Mouse (Mus musculus) MEL (cell line): ENCODE data around the gene Tgfbi. TPM values are rescaled to one million over a fixed set of nuclear protein-coding genes. Genes with fewer than 3 reads are reported as not detected.

Source experiments
- DNase-seq: peaks from one replicate; pipeline ENCODE4 v3.0.0; 2011; ENCODE audit warnings: low read depth, low spot score
- H3K27ac ChIP-seq: 2 replicates; pipeline ENCODE4 v1.5.1; 2012; ENCODE audit warnings: low read depth, mild to moderate bottlenecking, control low read depth, low read length, moderate library complexity; ENCODE audit not compliant: control insufficient read depth
- H3K27me3 ChIP-seq, 2 experiments: fragments of 150-350 bp in 1 of 2; sonication (generic) in 1 of 2; 2 replicates each; pipeline ENCODE4 v1.6.1; 2012; ENCODE audit warnings: low read length in 2 of 2, mild to moderate bottlenecking in 2 of 2, improper control_type of control experiment in 1 of 2, moderate library complexity in 1 of 2; ENCODE audit not compliant: insufficient read depth in 2 of 2, control insufficient read depth in 1 of 2
- H3K36me3 ChIP-seq, 2 experiments: 2 replicates each; pipeline ENCODE4 v1.6.1; 2012 to 2014; ENCODE audit warnings: low read length in 2 of 2, improper control_type of control experiment in 1 of 2, inconsistent platforms in 1 of 2, mild to moderate bottlenecking in 1 of 2; ENCODE audit not compliant: insufficient read depth in 2 of 2, control insufficient read depth in 1 of 2
- H3K4me1 ChIP-seq, 2 experiments: fragments of 150-350 bp in 1 of 2; sonication (generic) in 1 of 2; 2 replicates each; pipeline ENCODE4 v1.6.1; 2012; ENCODE audit warnings: low read length in 2 of 2, improper control_type of control experiment in 1 of 2, mild to moderate bottlenecking in 1 of 2; ENCODE audit not compliant: insufficient read depth in 2 of 2, control insufficient read depth in 1 of 2
- H3K4me3 ChIP-seq, 2 experiments: fragments of 150-350 bp in 1 of 2; sonication (generic) in 1 of 2; 2 replicates each; pipeline ENCODE4 v1.5.1; 2012; ENCODE audit warnings: low read depth in 2 of 2, low read length in 2 of 2, mild to moderate bottlenecking in 2 of 2, moderate library complexity in 2 of 2, control low read depth in 1 of 2, improper control_type of control experiment in 1 of 2; ENCODE audit not compliant: control insufficient read depth in 1 of 2, insufficient read depth in 1 of 2
- H3K79me2 ChIP-seq: 2 replicates; pipeline ENCODE4 v1.6.1; 2012; ENCODE audit warnings: mild to moderate bottlenecking, low read length, moderate library complexity; ENCODE audit not compliant: control insufficient read depth, poor library complexity, insufficient read depth
- H3K9ac ChIP-seq: 2 replicates; pipeline ENCODE4 v1.6.1; 2012; ENCODE audit warnings: low read depth, mild to moderate bottlenecking, control low read depth, low read length, moderate library complexity; ENCODE audit not compliant: control insufficient read depth, poor library complexity, severe bottlenecking
- H3K9me3 ChIP-seq: fragments of 150-350 bp; sonication (generic); replicated peaks from 2 replicates; pipeline ENCODE4 v1.6.1; 2012; ENCODE audit warnings: mild to moderate bottlenecking, low read length, improper control_type of control experiment, moderate library complexity; ENCODE audit not compliant: insufficient read depth
- BHLHE40 ChIP-seq: IDR thresholded peaks from 2 replicates; pipeline ENCODE4 v1.6.1; 2012; ENCODE audit warnings: low read depth, mild to moderate bottlenecking, inconsistent platforms, low read length, improper control_type of control experiment, borderline replicate concordance
- CTCF ChIP-seq, 3 experiments: IDR thresholded peaks in 2 of 3; conservative IDR thresholded peaks in 1 of 3; 2 replicates each; pipeline ENCODE4 v1.5.1; 2011 to 2012; ENCODE audit warnings: low read length in 3 of 3, low read depth in 2 of 3, mild to moderate bottlenecking in 2 of 3, improper control_type of control experiment in 1 of 3, inconsistent platforms in 1 of 3, mixed read lengths in 1 of 3, moderate library complexity in 1 of 3; ENCODE audit not compliant: control insufficient read depth in 1 of 3, insufficient read depth in 1 of 3, poor library complexity in 1 of 3, severe bottlenecking in 1 of 3
- E2F4 ChIP-seq: IDR thresholded peaks from 2 replicates; pipeline ENCODE4 v1.6.1; 2011; ENCODE audit warnings: low read depth, low read length, improper control_type of control experiment, borderline replicate concordance
- EP300 ChIP-seq, 2 experiments: IDR thresholded peaks; 2 replicates each; pipeline ENCODE4 v1.6.1; 2011; ENCODE audit warnings: improper control_type of control experiment in 2 of 2, low read length in 2 of 2, low read depth in 1 of 2, mild to moderate bottlenecking in 1 of 2
- GABPA ChIP-seq: IDR thresholded peaks from 2 replicates; pipeline ENCODE4 v1.6.1; 2012; ENCODE audit warnings: low read depth, mild to moderate bottlenecking, inconsistent platforms, low read length, improper control_type of control experiment, moderate library complexity
- GATA1 ChIP-seq: IDR thresholded peaks from 2 replicates; pipeline ENCODE4 v1.6.1; 2011; ENCODE audit warnings: low read depth, low read length, improper control_type of control experiment
- MAFK ChIP-seq: IDR thresholded peaks from 2 replicates; pipeline ENCODE4 v1.6.1; 2011; ENCODE audit warnings: low read depth, mild to moderate bottlenecking, low read length, improper control_type of control experiment, borderline replicate concordance
- MAZ ChIP-seq: IDR thresholded peaks from 2 replicates; pipeline ENCODE4 v1.6.1; 2012; ENCODE audit warnings: low read depth, mild to moderate bottlenecking, inconsistent platforms, low read length, improper control_type of control experiment
- MXI1 ChIP-seq: IDR thresholded peaks from 2 replicates; pipeline ENCODE4 v1.6.1; 2011; ENCODE audit warnings: mild to moderate bottlenecking, low read depth, low read length, improper control_type of control experiment
- MYB ChIP-seq: IDR thresholded peaks from 2 replicates; pipeline ENCODE4 v1.6.1; 2011; ENCODE audit warnings: mild to moderate bottlenecking, low read depth, low read length, improper control_type of control experiment
- NELFE ChIP-seq: IDR thresholded peaks from 2 replicates; pipeline ENCODE4 v1.6.1; 2011; ENCODE audit warnings: low read depth, low read length, improper control_type of control experiment
- POLR2A ChIP-seq, 2 experiments: IDR thresholded peaks; 2 replicates each; pipeline ENCODE4 v1.6.1; 2011 to 2012; ENCODE audit warnings: low read length in 2 of 2, mild to moderate bottlenecking in 2 of 2, control low read depth in 1 of 2, improper control_type of control experiment in 1 of 2, low read depth in 1 of 2, moderate library complexity in 1 of 2; ENCODE audit not compliant: control insufficient read depth in 1 of 2, insufficient read depth in 1 of 2, poor library complexity in 1 of 2
- POLR2AphosphoS2 ChIP-seq: IDR thresholded peaks from 2 replicates; pipeline ENCODE4 v1.6.1; 2011; ENCODE audit warnings: low read length, improper control_type of control experiment
- RAD21 ChIP-seq: IDR thresholded peaks from 2 replicates; pipeline ENCODE4 v1.6.1; 2011; ENCODE audit warnings: mild to moderate bottlenecking, low read depth, low read length, improper control_type of control experiment
- SIN3A ChIP-seq: IDR thresholded peaks from 2 replicates; pipeline ENCODE4 v1.6.1; 2012; ENCODE audit warnings: low read length, improper control_type of control experiment, inconsistent platforms
- TBP ChIP-seq: IDR thresholded peaks from 2 replicates; pipeline ENCODE4 v1.8.0; 2011; ENCODE audit warnings: low read depth, low read length, improper control_type of control experiment
- USF1 ChIP-seq: IDR thresholded peaks from 2 replicates; pipeline ENCODE4 v1.6.1; 2014; ENCODE audit warnings: low read depth, mild to moderate bottlenecking, inconsistent platforms, low read length, improper control_type of control experiment, moderate library complexity
- USF2 ChIP-seq, 2 experiments: IDR thresholded peaks; 2 replicates each; pipeline ENCODE4 v1.6.1; 2011 to 2012; ENCODE audit warnings: improper control_type of control experiment in 2 of 2, low read length in 2 of 2, borderline replicate concordance in 1 of 2, inconsistent platforms in 1 of 2, low read depth in 1 of 2, mild to moderate bottlenecking in 1 of 2; ENCODE audit not compliant: insufficient read depth in 1 of 2
- ZMIZ1 ChIP-seq: IDR thresholded peaks from 2 replicates; pipeline ENCODE4 v1.6.1; 2012; ENCODE audit warnings: low read depth, mild to moderate bottlenecking, inconsistent platforms, low read length, improper control_type of control experiment, moderate library complexity
- polyA plus RNA-seq, 2 experiments: library from polyadenylated mRNA; stranded (reverse) in 1 of 2; unstranded in 1 of 2; fragments of >175 nt in 1 of 2; fragments of >200 nt in 1 of 2; gene quantifications; 2 replicates each; pipeline versions ENCODE4 v1.2.1 to v1.2.4; 2012; ENCODE audit warnings: low replicate concordance in 2 of 2, low read depth in 1 of 2; ENCODE audit not compliant: insufficient read length in 2 of 2, insufficient read depth in 1 of 2, missing spikeins in 1 of 2
- total RNA-seq: library from RNA; depleted of rRNA; stranded (reverse); fragments of 300-350 nt; gene quantifications from 2 replicates; pipeline ENCODE4 v1.2.3, GENCODE M21; 2012

The Tgfbi gene
- total and polyA plus RNA-seq, 3 experiments: not detected

- Histone ChIP-seq H3K27ac (no peak overlapping the region), H3K4me3 (no peak overlapping the region)
- TF ChIP-seq ZMIZ1 (no peak), TBP (no peak), MXI1 (no peak), POLR2AphosphoS2 (no peak), E2F4 (no peak), MAZ (no peak), POLR2A (IDR thresholded peaks at IDR 0.05; ENCODE audit: control insufficient read depth in 1 of 2, insufficient read depth in 1 of 2, low read depth in 1 of 2, low read length in 2 of 2, poor library complexity in 1 of 2) (no peak), GATA1 (no peak), EP300 (IDR thresholded peaks at IDR 0.05; ENCODE audit: low read depth in 1 of 2, low read length in 2 of 2) (no peak), USF2 (IDR thresholded peaks at IDR 0.05; ENCODE audit: borderline replicate concordance in 1 of 2, insufficient read depth in 1 of 2, low read depth in 1 of 2, low read length in 2 of 2) (no peak), NELFE (no peak), CTCF (IDR thresholded peaks at IDR 0.05 in 2 of 3, conservative IDR thresholded peaks at IDR 0.05 in 1 of 3; ENCODE audit: control insufficient read depth in 1 of 3, insufficient read depth in 1 of 3, low read depth in 2 of 3, low read length in 3 of 3, poor library complexity in 1 of 3, severe bottlenecking in 1 of 3) (no peak), RAD21 (no peak), SIN3A (no peak), BHLHE40 (no peak), GABPA (no peak)
These were observed 16.1 kb upstream of the Tgfbi start for GRCm38 (mm10) chr13:56593196-56593595.

GRCm38 (mm10) chr13:56593961-56594391 is 15.3 kb upstream of the Tgfbi start:
- DNase-seq: no peak
- Histone ChIP-seq H3K27me3 (no peaks in the 10 kb centered on the region), H3K4me1 (no peaks in the 10 kb centered on the region), H3K9ac (no peak overlapping the region)
- TF ChIP-seq MYB (no peak), MAFK (no peak), USF1 (no peak), POLR2AphosphoS2 (no peak), GATA1 (no peak)
- TF ChIP-seq, all 39 proteins: peak for 0
- Histone ChIP-seq H3K36me3 (no peaks in the 10 kb centered on the region), H3K27ac (no peak overlapping the region), H3K79me2 (no peaks in the 10 kb centered on the region), H3K9me3 (no peaks in the 10 kb centered on the region), H3K4me3 (no peak overlapping the region)

More at GRCm38 (mm10) chr13:56593196-56593595, 16.1 kb upstream of the Tgfbi start:
- no peaks in the 10 kb centered on the region for H3K27me3 ChIP-seq
- no peak overlapping the region for H3K9ac ChIP-seq
- no peak for DNase-seq
- H3K9me3 ChIP-seq: no peaks in the 10 kb centered on the region
- H3K79me2 ChIP-seq: no peaks in the 10 kb centered on the region
- no peaks in the 10 kb centered on the region for H3K4me1 ChIP-seq
- H3K36me3 ChIP-seq: no peaks in the 10 kb centered on the region
